Mouse (Mus musculus): ENCODE measurements around the gene Tomt.

DNA sequence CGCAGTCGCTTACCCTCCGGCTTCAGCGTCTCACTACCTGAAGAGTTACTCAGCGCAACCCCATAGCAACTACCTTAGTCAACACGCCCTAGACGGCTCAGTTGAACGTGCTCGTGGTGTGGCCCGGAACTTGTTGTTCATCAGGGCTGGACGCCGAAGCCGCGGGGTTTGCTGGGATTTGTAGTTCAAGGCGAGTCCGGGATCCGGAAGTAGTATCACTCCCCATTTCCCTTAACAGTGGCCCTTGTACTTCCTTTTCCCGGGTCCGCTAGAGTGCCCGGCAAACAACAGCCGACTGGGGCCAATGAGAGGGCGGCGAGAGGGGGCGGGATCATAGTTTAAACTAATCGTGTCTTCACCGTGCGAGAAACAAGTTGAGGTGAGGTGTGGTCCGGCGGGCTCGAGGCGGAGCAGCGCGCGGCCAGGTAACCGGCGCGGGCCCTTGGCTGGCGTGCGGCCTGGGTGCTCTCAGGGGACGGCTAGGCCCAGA, 27.6 kb upstream of the Tomt start, which contains the start of the genes Lrrc51 and Numa1:
- TF ChIP-seq CTCF (IDR thresholded peaks at IDR 0.05; ENCODE audit: low read depth) = no peak
- peak; percentile 50; the same call in 1 of the 2 replicates for TF ChIP-seq EP300 (IDR thresholded peaks at IDR 0.05; ENCODE audit: low read depth)

Data from heart, postnatal 0 days (tissue).